Mouse (Mus musculus): ENCODE results near the gene Nudt10. TPM values are rescaled to one million over a fixed set of nuclear protein-coding genes. Genes with fewer than 3 reads are reported as not detected.
"Not testable (repeated sequence)": the region's sequence is repeated elsewhere in the genome, so short reads cannot be mapped to it uniquely, and the experiment has no call there.

Gene Nudt10
- polyA plus RNA-seq (2012; rRNA removed) = 14.9 and 17.8 TPM in 2 replicates

GRCm38 (mm10) chrX:6172823-6173640, at the start of gene Nudt10:
Nudt10 (minus strand) TSS chrX:6173015.
- not testable (repeated sequence) for H3K27me3 ChIP-seq (ENCODE audit: control insufficient read depth, insufficient read depth, low read length); H3K27ac ChIP-seq (ENCODE audit: insufficient read depth, low read length); H3K4me1 ChIP-seq (ENCODE audit: control insufficient read depth, insufficient read depth, low read length)
- peak; percentile 14 to 19 for DNase-seq
- WGBS = 9% methylated on average over 9 of the region's 116 CpGs
- peak within 1 kb of the TSS; percentile 74 for H3K4me3 ChIP-seq (replicated peaks; ENCODE audit: insufficient read depth, low read depth, low read length)

- H3K27me3 ChIP-seq (ENCODE audit: control insufficient read depth, insufficient read depth, low read length); H3K27ac ChIP-seq (ENCODE audit: insufficient read depth, low read length); H3K4me1 ChIP-seq (ENCODE audit: control insufficient read depth, insufficient read depth, low read length): not testable (repeated sequence)
- WGBS = 7% methylated on average over 5 of the region's 64 CpGs
- H3K4me3 ChIP-seq (replicated peaks; ENCODE audit: insufficient read depth, low read depth, low read length) = peak overlapping the region; percentile 37
- DNase-seq = peak; percentile 15 to 22
Observed at GRCm38 (mm10) chrX:6172136-6172822, 536 bp downstream of the Nudt10 start.

GRCm38 (mm10) chrX:6171718-6172117, 1.1 kb downstream of the Nudt10 start:
- Histone ChIP-seq H3K27me3 (ENCODE audit: control insufficient read depth, insufficient read depth, low read length) (no peaks in the 10 kb centered on the region), H3K27ac (ENCODE audit: insufficient read depth, low read length) (no peak overlapping the region), H3K4me1 (ENCODE audit: control insufficient read depth, insufficient read depth, low read length) (no peaks in the 10 kb centered on the region), H3K4me3 (replicated peaks; ENCODE audit: insufficient read depth, low read depth, low read length) (peak overlapping the region; percentile 74)
- WGBS = 15% methylated on average over 12 of the region's 12 CpGs
- no peak for DNase-seq
- no peak for TF ChIP-seq CTCF (IDR thresholded peaks at IDR 0.05; ENCODE audit: borderline replicate concordance, insufficient read depth, low read depth, low read length)
- no peak for TF ChIP-seq POLR2A (IDR thresholded peaks at IDR 0.05; ENCODE audit: borderline replicate concordance, insufficient read depth, low read length)

Other genes starting within 250 kb of the Nudt10 start
- gene Nudt11, start 125.6 kb downstream of the Nudt10 start, polyA plus RNA-seq (2012; rRNA removed) = 20.6 TPM in 2 replicates
- gene AU022751, start 89.6 kb downstream of the Nudt10 start, polyA plus RNA-seq (2012; rRNA removed) = 0.65 and 0.86 TPM in 2 replicates
- 0.06 TPM in 1 of 2 replicates, not detected in the other for gene Bmp15, start 147.7 kb upstream of the Nudt10 start, polyA plus RNA-seq (2012; rRNA removed)
- 2.0 and 2.1 TPM in 2 replicates for gene Shroom4, start 226.8 kb upstream of the Nudt10 start, polyA plus RNA-seq (2012; rRNA removed)

All from cerebellum, adult 2 months (tissue).